Mouse (Mus musculus): ENCODE data around the gene Sptan1. TPM values are rescaled to one million over a fixed set of nuclear protein-coding genes. Genes with fewer than 3 reads are reported as not detected.

The Sptan1 gene
- polyA plus RNA-seq (2015; fragmentation: Nextera tagmentation; extraction: Ambion mirVana), result 216 and 240 TPM in 2 replicates

- peaks cover 61% of the 10 kb centered on the region for H3K4me1 ChIP-seq (replicated peaks)
- H3K9ac ChIP-seq, result peak within 1 kb of the TSS; percentile 99
- H3K4me3 ChIP-seq, result peak within 1 kb of the TSS; percentile 90
- peaks cover 18% of the 10 kb centered on the region for H3K36me3 ChIP-seq
- H3K27ac ChIP-seq (replicated peaks), result peak within 1 kb of the TSS; percentile 97
- H3K27me3 ChIP-seq, result no peaks in the 10 kb centered on the region
- peak within 1 kb of the TSS; percentile 73 for H3K4me2 ChIP-seq
- peak; percentile 99 for ATAC-seq (ENCODE audit: low FRiP score, low read depth)
- no peaks in the 10 kb centered on the region for H3K9me3 ChIP-seq
- WGBS, result under 1% methylated on average over 76 of the region's 82 CpGs
Measured at GRCm38 (mm10) chr2:29965250-29965843, at the start of gene Sptan1. Gene Sptan1 (plus strand): TSS chr2:29965560.

DNA sequence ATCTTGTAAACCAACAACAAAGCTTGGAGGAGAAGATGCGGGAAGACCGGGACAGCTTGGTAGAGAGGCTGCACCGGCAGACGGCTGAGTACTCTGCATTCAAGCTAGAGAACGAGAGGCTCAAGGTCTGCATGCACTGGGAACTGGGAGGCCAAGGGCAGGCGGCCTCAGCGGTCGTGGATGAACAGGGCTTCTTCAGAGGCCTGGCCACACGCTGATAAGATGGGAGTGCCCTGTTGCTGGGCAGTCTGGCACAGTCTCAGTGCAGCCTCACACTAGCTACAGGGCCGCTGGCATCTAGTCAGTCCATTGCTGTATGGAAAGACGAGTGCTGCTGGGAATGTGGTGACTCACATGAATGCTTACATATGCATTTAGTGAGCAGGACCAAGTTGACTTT lies 47.7 kb upstream of the Sptan1 start:
- no peak overlapping the region for H3K4me2 ChIP-seq
- H3K36me3 ChIP-seq, result peaks cover 85% of the 10 kb centered on the region
- H3K9me3 ChIP-seq, result no peaks in the 10 kb centered on the region
- H3K4me1 ChIP-seq (replicated peaks), result no peaks in the 10 kb centered on the region
- H3K27me3 ChIP-seq, result no peaks in the 10 kb centered on the region
- no peak overlapping the region for H3K9ac ChIP-seq
- WGBS, result 94% methylated on average over 11 of the region's 11 CpGs
- no peak for ATAC-seq (ENCODE audit: low FRiP score, low read depth)
- H3K27ac ChIP-seq (replicated peaks), result no peak overlapping the region
- H3K4me3 ChIP-seq, result no peak overlapping the region

GRCm38 (mm10) chr2:29922011-29922410 lies 43.3 kb upstream of the Sptan1 start:
- 67% methylated on average over 11 of the region's 11 CpGs for WGBS

DNA sequence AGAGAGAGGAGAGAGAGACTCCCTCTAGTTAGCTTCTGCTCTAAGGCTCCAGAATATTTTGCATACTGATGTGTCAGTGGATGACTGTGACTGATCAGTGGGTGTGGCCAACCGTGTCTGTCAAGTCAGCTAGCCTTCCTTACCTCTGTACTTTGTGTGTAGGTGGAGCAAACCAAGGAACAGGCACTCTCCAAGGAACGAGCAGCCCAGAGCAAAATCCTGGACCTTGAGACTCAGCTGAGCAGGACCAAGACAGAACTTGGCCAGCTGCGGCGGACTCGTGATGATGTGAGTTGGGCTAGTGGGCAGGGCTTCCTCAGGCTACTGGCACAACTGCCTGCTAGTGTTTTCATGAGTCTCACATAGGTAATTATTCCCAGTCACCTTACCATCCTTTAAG lies 38.8 kb upstream of the Sptan1 start:
- no peak overlapping the region for H3K27ac ChIP-seq (replicated peaks)
- H3K36me3 ChIP-seq, result peaks cover 94% of the 10 kb centered on the region
- H3K4me2 ChIP-seq, result no peak overlapping the region
- H3K9ac ChIP-seq, result no peak overlapping the region
- H3K27me3 ChIP-seq, result no peaks in the 10 kb centered on the region
- ATAC-seq (ENCODE audit: low FRiP score, low read depth), result no peak
- no peak overlapping the region for H3K4me3 ChIP-seq
- no peaks in the 10 kb centered on the region for H3K4me1 ChIP-seq (replicated peaks)
- 94% methylated on average over 5 of the region's 5 CpGs for WGBS
- H3K9me3 ChIP-seq, result no peaks in the 10 kb centered on the region

More at GRCm38 (mm10) chr2:29922011-29922410, 43.3 kb upstream of the Sptan1 start:
- no peaks in the 10 kb centered on the region for H3K9me3 ChIP-seq
- H3K4me1 ChIP-seq (replicated peaks), result no peaks in the 10 kb centered on the region
- peaks cover 86% of the 10 kb centered on the region for H3K36me3 ChIP-seq
- ATAC-seq (ENCODE audit: low FRiP score, low read depth), result no peak
- H3K4me3 ChIP-seq, result no peak overlapping the region
- H3K4me2 ChIP-seq, result no peak overlapping the region
- no peak overlapping the region for H3K27ac ChIP-seq (replicated peaks)
- H3K9ac ChIP-seq, result no peak overlapping the region
- H3K27me3 ChIP-seq, result no peaks in the 10 kb centered on the region

- peaks cover 58% of the 10 kb centered on the region for H3K36me3 ChIP-seq
- 87% methylated on average over 10 of the region's 10 CpGs for WGBS
Measured at GRCm38 (mm10) chr2:29930506-29930905, 34.9 kb upstream of the Sptan1 start.

DNA sequence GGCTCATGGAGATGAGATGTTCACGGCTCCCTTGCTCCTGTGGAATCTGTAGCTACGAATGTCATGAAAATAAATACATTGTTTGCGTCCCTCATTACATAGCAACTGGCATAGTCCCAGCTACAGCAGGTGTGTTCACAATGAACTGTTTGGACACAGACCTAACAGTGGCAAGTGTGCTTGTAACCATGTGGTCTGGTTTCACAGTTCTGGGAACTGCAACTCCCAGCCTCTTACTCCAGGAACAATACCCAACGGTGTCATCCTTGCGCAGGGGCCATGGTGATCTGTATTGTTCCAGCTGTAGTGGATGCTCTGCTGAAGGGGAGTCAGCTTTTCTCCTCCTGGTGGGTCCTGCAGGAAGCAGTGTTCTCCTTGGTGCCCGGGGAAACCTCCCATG lies 34.2 kb upstream of the Sptan1 start:
- Histone ChIP-seq H3K27me3 (no peaks in the 10 kb centered on the region), H3K9me3 (no peaks in the 10 kb centered on the region), H3K36me3 (peaks cover 51% of the 10 kb centered on the region), H3K9ac (no peak overlapping the region), H3K27ac (replicated peaks) (no peak overlapping the region), H3K4me1 (replicated peaks) (peaks cover 7% of the 10 kb centered on the region), H3K4me3 (no peak overlapping the region), H3K4me2 (no peak overlapping the region)
- ATAC-seq (ENCODE audit: low FRiP score, low read depth), result no peak
- 85% methylated on average over 6 of the region's 6 CpGs for WGBS

More at GRCm38 (mm10) chr2:29930506-29930905, 34.9 kb upstream of the Sptan1 start:
- no peak overlapping the region for H3K4me3 ChIP-seq
- no peaks in the 10 kb centered on the region for H3K27me3 ChIP-seq
- no peaks in the 10 kb centered on the region for H3K9me3 ChIP-seq
- H3K4me1 ChIP-seq (replicated peaks), result no peaks in the 10 kb centered on the region
- no peak overlapping the region for H3K4me2 ChIP-seq
- no peak overlapping the region for H3K9ac ChIP-seq
- H3K27ac ChIP-seq (replicated peaks), result no peak overlapping the region
- ATAC-seq (ENCODE audit: low FRiP score, low read depth), result no peak

DNA sequence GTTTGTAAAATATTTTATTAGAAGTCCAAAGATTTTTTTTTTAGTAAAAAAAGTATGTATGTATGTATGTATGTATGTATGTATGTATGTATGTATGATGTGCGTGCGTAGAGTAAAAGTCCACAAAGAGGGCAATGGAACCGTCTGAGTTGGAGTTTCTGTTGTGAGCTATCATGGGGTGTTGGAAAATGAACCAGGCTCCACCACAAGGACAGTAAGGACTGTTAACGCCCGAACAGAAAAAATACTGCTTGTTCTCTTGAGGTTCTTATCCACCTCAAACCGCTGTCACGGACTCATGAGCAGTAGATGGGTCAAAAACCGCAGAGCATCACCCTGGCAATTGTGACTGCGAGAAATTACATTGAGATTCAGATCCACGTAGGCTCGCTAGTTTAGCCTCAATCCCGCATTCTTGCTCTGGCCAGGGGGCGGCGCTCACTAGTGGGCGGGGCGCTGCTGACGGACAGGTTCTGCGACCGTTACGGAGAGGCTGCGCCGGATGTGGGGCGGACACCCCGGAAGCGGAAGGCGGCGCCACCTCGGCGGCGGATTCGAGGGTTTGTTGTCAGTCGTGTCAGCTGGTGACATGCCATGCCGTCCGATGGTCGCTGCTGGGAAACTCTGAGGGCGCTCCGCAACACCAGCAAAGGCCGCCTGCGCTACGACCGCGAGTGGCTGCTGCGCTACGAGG lies 30.3 kb upstream of the Sptan1 start, which contains the start of gene Gle1:
Gle1 (plus strand) TSS at position 521 of the 694 bp plus-strand sequence.
- Histone ChIP-seq H3K36me3 (peaks cover 33% of the 10 kb centered on the region), H3K4me2 (peak within 1 kb of the TSS; percentile 77), H3K4me3 (peak within 1 kb of the TSS; percentile 100), H3K9ac (peak within 1 kb of the TSS; percentile 58), H3K27ac (replicated peaks) (peak within 1 kb of the TSS; percentile 91), H3K4me1 (replicated peaks) (peaks cover 8% of the 10 kb centered on the region), H3K9me3 (no peaks in the 10 kb centered on the region), H3K27me3 (no peaks in the 10 kb centered on the region)
- peak; percentile 98 for ATAC-seq (ENCODE audit: low FRiP score, low read depth)
- WGBS, result 2% methylated on average over 44 of the region's 44 CpGs

GRCm38 (mm10) chr2:29940073-29940472 lies 25.3 kb upstream of the Sptan1 start:
- WGBS, result 89% methylated on average over 9 of the region's 9 CpGs
- no peak overlapping the region for H3K27ac ChIP-seq (replicated peaks)
- peaks cover 8% of the 10 kb centered on the region for H3K4me1 ChIP-seq (replicated peaks)
- peaks cover 59% of the 10 kb centered on the region for H3K36me3 ChIP-seq
- no peak for ATAC-seq (ENCODE audit: low FRiP score, low read depth)
- H3K4me3 ChIP-seq, result no peak overlapping the region
- H3K9me3 ChIP-seq, result no peaks in the 10 kb centered on the region
- H3K4me2 ChIP-seq, result no peak overlapping the region
- no peaks in the 10 kb centered on the region for H3K27me3 ChIP-seq
- no peak overlapping the region for H3K9ac ChIP-seq

- no peak overlapping the region for H3K27ac ChIP-seq (replicated peaks)
- H3K36me3 ChIP-seq, result peaks cover 63% of the 10 kb centered on the region
- peaks cover 5% of the 10 kb centered on the region for H3K4me1 ChIP-seq (replicated peaks)
- no peak for ATAC-seq (ENCODE audit: low FRiP score, low read depth)
- H3K4me3 ChIP-seq, result no peak overlapping the region
- H3K9ac ChIP-seq, result no peak overlapping the region
- H3K4me2 ChIP-seq, result no peak overlapping the region
- H3K27me3 ChIP-seq, result no peaks in the 10 kb centered on the region
- WGBS, result 94% methylated on average over 7 of the region's 7 CpGs
- no peaks in the 10 kb centered on the region for H3K9me3 ChIP-seq
Measured at GRCm38 (mm10) chr2:29940826-29941225, 24.5 kb upstream of the Sptan1 start.

- Histone ChIP-seq H3K9ac (no peak overlapping the region), H3K36me3 (peaks cover 77% of the 10 kb centered on the region), H3K4me1 (replicated peaks) (no peaks in the 10 kb centered on the region), H3K27ac (replicated peaks) (no peak overlapping the region), H3K9me3 (no peaks in the 10 kb centered on the region), H3K4me3 (no peak overlapping the region), H3K4me2 (no peak overlapping the region), H3K27me3 (no peaks in the 10 kb centered on the region)
- WGBS, result 75% methylated on average over 1 of the region's 1 CpGs
- no peak for ATAC-seq (ENCODE audit: low FRiP score, low read depth)
Measured at GRCm38 (mm10) chr2:29944723-29945122, 20.6 kb upstream of the Sptan1 start.

DNA sequence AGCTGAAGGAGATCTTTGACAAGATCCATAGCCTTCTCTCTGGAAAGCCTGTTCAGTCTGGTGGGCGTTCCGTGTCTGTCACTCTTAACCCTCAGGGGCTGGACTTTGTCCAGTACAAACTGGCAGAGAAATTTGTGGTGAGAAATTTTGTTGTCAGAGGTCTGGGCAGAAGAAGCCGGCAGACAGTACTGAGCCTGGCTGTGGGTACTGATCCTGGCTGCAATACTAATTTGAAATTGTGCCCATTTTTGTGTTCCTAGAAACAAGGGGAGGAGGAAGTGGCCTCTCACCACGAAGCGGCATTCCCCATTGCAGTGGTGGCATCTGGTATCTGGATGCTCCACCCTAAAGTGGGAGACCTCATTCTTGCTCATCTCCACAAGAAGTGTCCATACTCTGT lies 16.5 kb upstream of the Sptan1 start:
- no peak overlapping the region for H3K4me3 ChIP-seq
- H3K27me3 ChIP-seq, result no peaks in the 10 kb centered on the region
- H3K9ac ChIP-seq, result no peak overlapping the region
- H3K9me3 ChIP-seq, result no peaks in the 10 kb centered on the region
- H3K27ac ChIP-seq (replicated peaks), result no peak overlapping the region
- WGBS, result 94% methylated on average over 5 of the region's 5 CpGs
- no peak overlapping the region for H3K4me2 ChIP-seq
- no peaks in the 10 kb centered on the region for H3K4me1 ChIP-seq (replicated peaks)
- peaks cover 79% of the 10 kb centered on the region for H3K36me3 ChIP-seq
- ATAC-seq (ENCODE audit: low FRiP score, low read depth), result no peak

DNA sequence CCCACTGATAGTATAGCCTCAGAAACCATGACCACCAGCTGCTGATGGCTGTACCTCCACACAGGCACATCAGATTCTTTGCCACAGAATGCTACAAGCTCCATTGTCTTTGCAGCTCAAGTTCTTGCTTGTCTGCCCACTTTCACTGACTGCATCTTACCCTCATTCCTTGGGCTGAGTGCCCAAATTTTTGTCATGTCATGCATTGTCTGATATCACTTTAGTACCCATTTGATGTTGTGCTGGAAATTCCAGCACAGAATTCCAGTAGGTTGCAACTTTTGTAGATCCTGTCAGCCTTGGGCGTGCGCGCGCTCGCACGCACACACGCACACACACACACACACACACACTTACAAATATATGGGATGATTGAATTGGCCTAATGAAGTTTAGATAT lies 4.1 kb upstream of the Sptan1 start:
- Histone ChIP-seq H3K27ac (replicated peaks) (no peak overlapping the region), H3K4me2 (no peak overlapping the region), H3K36me3 (peaks cover 37% of the 10 kb centered on the region), H3K9ac (no peak overlapping the region), H3K4me1 (replicated peaks) (peaks cover 22% of the 10 kb centered on the region), H3K27me3 (no peaks in the 10 kb centered on the region), H3K9me3 (no peaks in the 10 kb centered on the region), H3K4me3 (no peak overlapping the region)
- 94% methylated on average over 7 of the region's 7 CpGs for WGBS
- ATAC-seq (ENCODE audit: low FRiP score, low read depth), result no peak

All from hindbrain, embryonic 15.5 days (tissue).